Mouse (Mus musculus) embryo, embryonic 10.5 days (tissue): ENCODE data around the gene Pfkfb4.
A peak's percentile ranks its signal among the peaks of the same experiment; 100 is the strongest.

ENCODE experiments used
- DNase-seq: peaks from one replicate; pipeline ENCODE4 v3.0.0-alpha.2; 2015; ENCODE audit warnings: low spot score

Pfkfb4 gene

DNA sequence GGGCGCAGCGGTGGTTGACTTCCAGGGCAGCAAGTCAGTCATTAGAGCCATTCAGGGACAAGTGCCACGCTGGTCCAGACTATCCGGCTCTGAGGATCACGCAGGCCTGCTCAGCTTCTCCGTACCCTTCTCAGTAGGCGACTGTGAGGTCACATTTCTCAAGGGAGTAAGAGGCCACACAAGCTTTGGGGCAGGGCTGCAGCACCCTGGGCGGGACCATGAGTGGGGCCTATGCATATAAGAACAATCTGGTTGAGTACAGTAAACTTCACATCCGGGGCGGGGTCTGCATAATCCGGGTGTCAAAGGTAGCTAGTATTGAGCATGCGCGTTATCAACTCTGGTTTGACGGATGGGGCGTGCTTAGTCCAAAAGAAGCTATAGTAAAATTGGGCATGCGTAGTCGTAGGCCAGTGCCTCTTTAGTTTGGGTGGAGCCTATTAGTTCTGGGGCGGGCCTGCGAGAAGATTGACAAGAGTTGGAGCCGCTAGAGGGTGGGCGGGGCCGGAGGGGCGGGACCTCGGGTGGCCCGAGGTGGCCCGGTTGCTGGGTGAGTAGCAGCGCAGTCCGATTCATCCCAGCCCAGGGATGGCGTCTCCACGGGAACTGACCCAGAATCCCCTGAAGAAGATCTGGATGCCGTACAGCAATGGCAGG, at the start of gene Pfkfb4:
TSS of gene Pfkfb4 (plus strand) at position 351 of the 657 bp plus-strand sequence.
- DNase-seq, result peak; percentile 100

DNA sequence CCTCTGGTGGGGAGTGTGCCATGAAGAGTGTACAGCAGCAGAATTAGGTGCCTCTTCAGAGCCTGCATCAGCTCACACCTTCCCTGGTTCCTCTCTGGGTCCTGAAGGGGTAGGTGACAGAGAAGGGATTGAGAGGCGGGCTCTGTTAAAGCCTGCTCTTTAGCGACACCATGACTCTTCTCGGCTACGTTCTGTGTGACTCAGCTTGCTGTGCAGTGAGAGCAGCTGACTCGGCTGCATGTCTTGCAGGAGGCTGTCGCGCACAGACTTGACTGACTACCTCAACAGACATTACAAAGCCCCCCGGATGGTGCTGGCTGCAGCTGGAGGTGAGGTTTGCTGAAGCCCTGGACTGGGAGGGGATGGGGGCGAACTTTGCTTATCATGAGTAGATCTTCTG, 46.5 kb upstream of the Pfkfb4 start:
- DNase-seq, result no peak

DNA sequence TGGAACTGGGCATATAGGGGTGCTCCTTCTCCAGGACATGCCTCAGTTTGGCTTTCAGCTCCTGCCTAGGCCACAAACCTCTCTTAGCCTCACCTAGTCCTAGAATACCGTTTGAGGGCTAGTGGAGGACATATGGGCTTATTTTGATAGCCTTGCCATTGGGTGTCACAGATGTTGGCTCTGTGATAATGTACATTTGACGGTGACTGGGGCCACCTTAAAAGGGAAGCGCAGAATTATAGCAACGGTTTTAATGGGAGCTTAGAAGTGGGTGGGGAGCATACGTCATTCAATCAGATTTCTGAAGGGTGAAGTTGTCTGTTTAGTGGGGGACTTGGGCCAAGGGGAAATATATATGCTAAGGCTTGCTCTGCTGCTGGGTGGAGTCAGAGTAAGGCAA, 46.0 kb upstream of the Pfkfb4 start:
- no peak for DNase-seq

DNA sequence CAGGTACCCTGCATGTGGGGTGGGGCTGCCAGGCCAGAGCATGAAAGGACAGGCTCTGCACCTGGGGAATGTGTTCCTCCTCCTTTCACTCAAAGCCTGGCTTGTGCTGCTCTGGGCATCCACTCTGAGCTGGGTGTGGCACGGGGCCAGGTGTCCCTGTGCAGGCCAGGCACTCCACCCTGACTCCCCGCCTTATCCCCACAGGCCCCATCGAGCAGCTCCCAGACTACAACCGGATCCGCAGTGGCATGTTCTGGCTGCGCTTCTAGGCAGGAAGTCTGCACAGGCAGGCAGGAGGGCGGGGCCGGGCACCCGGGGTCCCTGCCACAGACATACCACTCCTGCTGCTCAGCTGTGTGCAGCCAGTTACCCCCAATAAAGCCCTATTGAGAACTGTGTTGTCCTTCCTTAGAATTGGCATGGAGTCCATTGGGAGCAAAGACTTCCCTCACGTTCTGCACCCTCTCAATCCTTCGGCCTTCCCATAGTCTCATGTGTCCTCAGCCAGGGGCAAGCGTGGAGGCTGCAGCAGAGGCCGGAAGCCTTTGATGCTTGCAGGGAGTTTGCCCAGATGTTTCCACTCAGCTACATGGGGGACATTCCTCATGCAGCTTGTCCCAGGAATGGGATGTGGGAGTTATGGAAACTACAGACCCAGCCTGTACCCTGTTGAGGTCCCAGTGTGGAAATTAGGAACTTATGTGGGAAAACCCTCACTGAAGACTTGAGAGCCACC, 42.2 kb upstream of the Pfkfb4 start:
- DNase-seq, result peak; percentile 50

- no peak for DNase-seq
These were observed 41.4 kb upstream of the Pfkfb4 start for GRCm38 (mm10) chr9:108949967-108950728.

GRCm38 (mm10) chr9:108953081-108953636, 38.4 kb upstream of the Pfkfb4 start, which contains the start of gene Col7a1:
Gene Col7a1, plus strand, starts transcription at chr9:108953586.
- DNase-seq, result no peak

DNA sequence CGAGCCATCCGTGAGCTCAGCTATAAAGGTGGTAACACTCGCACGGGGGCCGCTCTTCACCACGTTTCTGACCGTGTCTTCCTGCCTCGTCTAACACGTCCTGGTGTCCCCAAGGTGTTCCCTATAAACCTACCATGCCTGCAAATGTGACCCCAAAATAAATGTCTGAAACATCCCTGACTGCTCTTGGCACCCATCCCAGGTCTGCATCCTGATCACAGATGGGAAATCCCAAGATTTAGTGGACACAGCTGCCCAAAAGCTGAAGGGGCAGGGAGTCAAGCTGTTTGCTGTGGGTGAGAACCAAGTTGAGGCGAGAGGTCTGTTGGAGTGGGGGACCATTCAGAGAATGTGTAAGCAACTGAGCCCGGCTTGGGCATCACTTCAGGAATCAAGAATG, 36.3 kb upstream of the Pfkfb4 start:
- DNase-seq, result no peak

DNA sequence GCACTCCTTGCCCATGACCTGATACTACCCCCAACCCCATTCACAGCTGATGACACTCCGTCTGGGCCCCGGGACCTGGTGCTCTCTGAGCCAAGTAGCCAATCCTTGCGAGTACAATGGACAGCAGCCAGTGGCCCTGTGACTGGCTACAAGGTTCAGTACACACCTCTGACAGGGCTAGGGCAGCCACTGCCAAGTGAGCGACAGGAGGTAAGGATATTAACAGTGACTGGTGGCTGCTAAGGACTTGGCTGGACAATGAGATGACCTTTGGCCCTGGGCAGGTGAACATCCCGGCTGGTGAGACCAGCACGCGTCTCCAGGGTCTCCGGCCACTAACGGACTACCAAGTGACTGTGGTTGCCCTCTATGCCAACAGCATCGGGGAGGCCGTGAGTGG, 35.7 kb upstream of the Pfkfb4 start:
- no peak for DNase-seq

DNA sequence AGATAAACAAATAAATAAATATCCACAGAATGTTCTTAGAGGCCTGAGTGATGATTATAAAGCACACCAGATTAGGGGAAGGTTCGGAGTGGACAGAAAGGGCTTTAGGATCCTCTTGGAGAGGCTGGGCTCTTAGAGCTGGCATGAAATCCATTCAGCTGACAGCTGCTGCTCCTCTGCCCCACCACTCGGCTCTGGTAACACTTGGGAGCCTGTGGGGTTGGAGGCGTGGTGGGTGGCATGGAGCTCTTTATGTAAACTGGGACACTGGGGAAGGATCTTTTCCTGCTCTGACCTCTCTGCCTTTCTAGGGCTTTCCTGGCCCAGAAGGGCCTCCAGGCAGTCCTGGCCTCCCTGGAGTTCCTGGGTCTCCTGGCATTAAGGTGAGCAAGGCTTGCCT, 28.0 kb upstream of the Pfkfb4 start:
- DNase-seq, result no peak

GRCm38 (mm10) chr9:108964338-108964737, 27.2 kb upstream of the Pfkfb4 start:
- DNase-seq, result no peak

DNA sequence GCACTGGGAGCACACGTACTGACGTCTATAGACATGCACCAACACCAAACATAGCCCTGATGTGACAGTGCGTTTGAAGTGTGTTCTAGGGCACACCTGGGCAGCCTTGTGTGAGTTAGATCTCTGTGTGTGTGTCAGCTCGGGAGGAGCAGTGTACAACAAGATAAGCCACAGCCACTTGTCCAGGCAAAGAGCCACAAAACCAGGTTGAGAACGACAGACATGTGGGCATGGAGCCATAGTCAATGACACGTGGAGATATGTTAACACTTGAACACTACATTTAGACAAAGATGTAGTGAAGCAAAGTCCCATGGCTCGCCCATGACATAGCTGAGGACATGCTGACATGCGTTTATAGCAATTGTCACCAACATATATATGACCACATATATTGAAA, 21.0 kb upstream of the Pfkfb4 start:
- DNase-seq, result no peak

DNA sequence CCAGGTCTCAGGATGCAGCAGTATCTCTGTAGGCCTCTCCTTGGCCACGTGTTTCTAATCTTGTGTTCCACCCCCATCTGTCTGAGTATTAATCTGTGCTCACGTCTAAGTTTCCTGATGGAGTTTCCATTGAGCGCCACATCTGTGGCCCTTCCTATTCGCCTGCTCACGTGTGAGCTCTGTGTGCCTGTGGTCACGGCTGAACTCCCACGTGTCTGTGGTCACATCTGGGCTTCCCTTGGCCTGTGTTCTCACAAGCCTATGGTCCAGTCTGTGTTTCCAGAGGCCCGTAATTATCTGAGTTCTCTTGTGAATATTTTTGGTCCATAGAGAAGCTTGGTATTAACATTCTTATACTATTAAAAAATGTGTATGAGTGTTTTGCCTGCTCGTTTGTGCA, 15.1 kb upstream of the Pfkfb4 start:
- no peak for DNase-seq

- no peak for DNase-seq
These were observed 13.6 kb upstream of the Pfkfb4 start for GRCm38 (mm10) chr9:108977966-108978365.

- no peak for DNase-seq
These were observed 9.1 kb upstream of the Pfkfb4 start for GRCm38 (mm10) chr9:108982498-108982897.

DNA sequence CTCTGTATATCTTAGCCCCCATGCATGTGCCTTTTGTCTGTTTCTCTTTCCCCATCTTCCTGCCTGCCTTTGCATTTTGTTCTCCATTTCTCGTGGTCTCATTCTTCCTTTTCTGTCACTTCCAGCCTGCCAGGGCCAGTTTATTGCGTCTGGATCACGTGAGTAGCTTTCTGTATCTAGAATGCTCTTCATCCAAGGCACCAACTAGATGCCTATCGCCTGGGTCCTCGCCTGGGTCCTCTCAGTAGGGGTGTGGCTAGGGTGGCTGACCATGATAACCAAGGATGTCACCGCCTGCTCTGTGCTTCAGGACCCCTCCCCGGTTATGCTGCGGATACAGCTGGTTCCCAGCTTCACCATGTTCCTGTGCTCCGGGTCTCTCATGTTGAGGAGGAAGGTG, 8.4 kb upstream of the Pfkfb4 start:
- no peak for DNase-seq

GRCm38 (mm10) chr9:108985710-108986109, 5.9 kb upstream of the Pfkfb4 start, which contains the start of gene Ucn2:
Gene Ucn2, plus strand, starts transcription at chr9:108986010.
- no peak for DNase-seq

- peak; percentile 38 for DNase-seq
These were observed 3.8 kb upstream of the Pfkfb4 start for GRCm38 (mm10) chr9:108987704-108988350.

- no peak for DNase-seq
These were observed 1.6 kb upstream of the Pfkfb4 start for GRCm38 (mm10) chr9:108989802-108990461.

DNA sequence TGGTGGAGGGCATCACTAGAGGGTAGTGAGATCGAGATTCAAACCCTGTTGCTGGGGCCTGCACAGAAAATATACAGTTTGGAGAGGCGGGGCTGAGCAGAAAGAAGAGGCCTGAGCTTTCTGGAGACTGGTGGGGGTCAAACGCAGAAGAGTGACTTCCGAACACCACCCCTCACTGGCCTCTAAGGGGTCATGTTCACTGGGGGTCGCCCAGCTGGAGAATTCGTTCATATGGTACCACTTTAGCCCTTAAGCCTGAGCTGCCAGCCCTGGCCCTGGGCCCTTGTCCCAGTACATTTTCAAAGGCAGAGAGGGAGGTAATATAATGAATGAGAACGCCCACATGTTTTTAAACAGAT, 1.1 kb upstream of the Pfkfb4 start:
- DNase-seq, result peak; percentile 34

DNA sequence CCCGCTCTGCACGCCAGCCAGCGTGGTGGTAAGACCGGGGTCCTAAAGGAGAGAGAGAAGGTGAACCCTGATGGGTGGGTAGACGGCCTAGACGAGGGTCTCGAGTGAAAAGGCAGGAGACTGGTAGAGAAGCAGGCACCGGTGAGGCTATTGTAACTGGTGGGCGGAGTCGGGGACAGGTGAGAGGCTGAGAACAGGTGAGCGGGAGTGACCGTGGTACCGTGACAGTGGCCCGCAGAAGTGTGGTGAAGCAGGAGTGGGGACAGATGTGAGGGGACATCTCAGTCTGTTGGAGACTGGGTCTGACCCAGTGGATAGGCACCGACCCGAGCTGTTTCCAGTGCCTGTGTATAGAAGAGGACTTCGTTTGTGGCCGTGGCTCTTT, 499 bp downstream of the Pfkfb4 start:
- DNase-seq, result no peak

DNA sequence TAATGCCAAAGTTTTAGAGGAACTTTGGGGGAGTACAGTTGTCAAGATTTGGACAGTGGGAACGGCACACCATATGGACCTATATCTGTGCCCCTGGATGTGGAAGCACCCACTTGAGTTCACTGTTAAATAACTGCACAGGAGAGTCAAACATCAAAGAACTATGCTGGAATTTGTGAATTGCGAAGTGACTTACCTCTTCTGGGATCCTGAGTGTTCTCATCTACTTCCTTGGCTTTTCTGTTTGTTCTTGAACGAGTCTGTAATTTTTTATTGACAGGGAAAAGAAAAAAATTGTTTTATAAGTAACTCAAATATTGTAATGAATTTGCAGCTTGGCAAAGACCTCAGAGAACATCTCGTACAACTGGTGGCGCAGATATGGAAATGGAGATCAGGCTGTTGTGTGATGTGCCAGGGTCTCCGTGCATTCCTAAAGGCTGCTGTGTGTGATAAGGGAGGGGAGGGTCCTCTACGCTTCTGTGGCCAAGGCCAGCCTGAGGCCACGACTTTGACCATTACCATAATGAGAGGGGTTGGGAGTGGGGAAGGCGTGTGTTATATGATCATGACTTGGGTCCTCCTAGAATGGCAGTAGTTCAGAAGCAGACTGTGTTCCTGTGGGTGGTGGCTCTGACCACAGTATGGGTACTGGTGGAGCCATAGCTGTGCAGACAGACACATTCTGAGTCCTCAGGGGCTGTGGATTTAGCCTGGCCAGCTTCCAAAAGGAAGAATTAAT, 1.2 kb downstream of the Pfkfb4 start:
- no peak for DNase-seq
